Mouse (Mus musculus) megakaryocyte, embryonic 14.5 days (primary cell): ENCODE data around the gene Mprip.

Experiments
- FLI1 ChIP-seq: IDR thresholded peaks from 2 replicates; pipeline ENCODE4 v1.6.1; 2012; ENCODE audit warnings: low read length, inconsistent platforms, mixed read lengths
- GATA1 ChIP-seq: IDR thresholded peaks from 3 replicates; pipeline ENCODE4 v1.6.1; 2012; ENCODE audit warnings: mixed read lengths, low read length, inconsistent platforms, borderline replicate concordance

- TF ChIP-seq FLI1 = no peak
- no peak for TF ChIP-seq GATA1
Measured at GRCm38 (mm10) chr11:59628177-59628576, 32.9 kb upstream of the Mprip start.
